Mouse (Mus musculus) neural tube, embryonic 14.5 days (tissue): ENCODE data around the gene Cyp2a5. TPM values are rescaled to one million over a fixed set of nuclear protein-coding genes. Genes with fewer than 3 reads are reported as not detected.
"Not testable (repeated sequence)": the region's sequence is repeated elsewhere in the genome, so short reads cannot be mapped to it uniquely, and the experiment has no call there.

ENCODE experiments used
- ATAC-seq: fragments of 200-750 bp; cut with Nextera tagmentation; 2 replicates; pipeline ENCODE4 v1.8.0; 2017; ENCODE audit warnings: low read depth, mild to moderate bottlenecking, moderate TSS enrichment, moderate library complexity
- H3K27ac ChIP-seq: fragments of 300-500 bp; sonication (generic); 2 replicates; pipeline ENCODE4 v1.5.1; 2014; ENCODE audit warnings: low read depth, mild to moderate bottlenecking, control low read depth, low read length, moderate library complexity, mixed read lengths
- H3K27me3 ChIP-seq: fragments of 300-500 bp; sonication (generic); 2 replicates; pipeline ENCODE4 v1.6.1; 2014; ENCODE audit warnings: low read length; ENCODE audit not compliant: control insufficient read depth, insufficient read depth
- H3K36me3 ChIP-seq: fragments of 300-500 bp; sonication (generic); 2 replicates; pipeline ENCODE4 v1.6.1; 2014; ENCODE audit warnings: low read length, mixed read lengths; ENCODE audit not compliant: control insufficient read depth, insufficient read depth
- H3K4me1 ChIP-seq: fragments of 300-500 bp; sonication (generic); 2 replicates; pipeline ENCODE4 v1.6.1; 2014; ENCODE audit warnings: low read length; ENCODE audit not compliant: control insufficient read depth, insufficient read depth
- H3K4me2 ChIP-seq: fragments of 300-500 bp; sonication (generic); 2 replicates; pipeline ENCODE4 v1.6.1; 2014; ENCODE audit warnings: mild to moderate bottlenecking, low read depth, low read length, control low read depth
- H3K4me3 ChIP-seq: fragments of 300-500 bp; sonication (generic); 2 replicates; pipeline ENCODE4 v1.5.1; 2014; ENCODE audit warnings: low read depth, low read length, control low read depth, mixed read lengths
- H3K9ac ChIP-seq: fragments of 300-500 bp; sonication (generic); replicated peaks from 2 replicates; pipeline ENCODE4 v1.6.1; 2014; ENCODE audit warnings: low read depth, mild to moderate bottlenecking, control low read depth, low read length, mixed read lengths
- H3K9me3 ChIP-seq: fragments of 300-500 bp; sonication (generic); 2 replicates; pipeline ENCODE4 v1.6.1; 2016; ENCODE audit warnings: low read length; ENCODE audit not compliant: control insufficient read depth
- WGBS: fragments of 180-500 bp; shearing (Covaris S2); extraction: QIAGEN DNeasy Blood & Tissue Kit; methylation state at CpG from one replicate; pipeline ENCODE4 v1.1.7; 2014; 5-methylcytosine and 5-hydroxymethylcytosine counted together
- polyA plus RNA-seq: library from polyadenylated mRNA; unstranded; fragments of >200 nt; fragmentation: Nextera tagmentation; extraction: Ambion mirVana; gene quantifications from 2 replicates; pipeline ENCODE4 v1.2.1, GENCODE M21; 2014

Gene Cyp2a5
- polyA plus RNA-seq, 1 experiment from 2014 or later = 0.50 TPM

- H3K4me3 ChIP-seq, H3K9ac ChIP-seq, H3K36me3 ChIP-seq, H3K9me3 ChIP-seq, ATAC-seq, H3K4me1 ChIP-seq, H3K27ac ChIP-seq, H3K4me2 ChIP-seq, H3K27me3 ChIP-seq: not testable (repeated sequence)
Observed at GRCm38 (mm10) chr7:26850063-26850462, 15.0 kb downstream of the Cyp2a5 start.

GRCm38 (mm10) chr7:26878581-26878980 is 43.5 kb downstream of the Cyp2a5 start:
- H3K27ac ChIP-seq, H3K4me3 ChIP-seq, H3K9me3 ChIP-seq, H3K4me2 ChIP-seq, H3K9ac ChIP-seq, H3K27me3 ChIP-seq, H3K4me1 ChIP-seq, H3K36me3 ChIP-seq, ATAC-seq: not testable (repeated sequence)

- not testable (repeated sequence) for H3K36me3 ChIP-seq, H3K27me3 ChIP-seq, H3K4me1 ChIP-seq, H3K9me3 ChIP-seq, H3K4me2 ChIP-seq, ATAC-seq, H3K9ac ChIP-seq, H3K4me3 ChIP-seq, H3K27ac ChIP-seq
- no CpG with 5 or more reads among the region's 3 CpGs for WGBS
Observed at GRCm38 (mm10) chr7:26880600-26880999, 45.5 kb downstream of the Cyp2a5 start.

Other genes with a start within 250 kb of the Cyp2a5 start
- not detected in 2 replicates for gene Vmn1r185, start 216.8 kb upstream of the Cyp2a5 start, polyA plus RNA-seq
- not detected in 2 replicates for gene Cyp2b23, start 148.9 kb upstream of the Cyp2a5 start, polyA plus RNA-seq
- gene Cyp2b19, start 78.2 kb upstream of the Cyp2a5 start, polyA plus RNA-seq = 0.46 and 0.82 TPM in 2 replicates
- not detected in 2 replicates for gene Cyp2g1, start 26.4 kb upstream of the Cyp2a5 start, polyA plus RNA-seq
- not detected in 2 replicates for gene Cyp2a22, start 104.1 kb downstream of the Cyp2a5 start, polyA plus RNA-seq
- not detected in 2 replicates for gene Cyp2a12, start 193.8 kb downstream of the Cyp2a5 start, polyA plus RNA-seq